Mouse (Mus musculus) lung, postnatal 0 days (tissue): ENCODE results near the gene Dcn.

Experiments used
- CTCF ChIP-seq: IDR thresholded peaks from 2 replicates; pipeline ENCODE4 v1.5.1; 2016; ENCODE audit warnings: antibody characterized with exemption, mild to moderate bottlenecking
- EP300 ChIP-seq: IDR thresholded peaks from 2 replicates; pipeline ENCODE4 v1.6.1; 2016; ENCODE audit warnings: antibody characterized with exemption, mild to moderate bottlenecking, control low read depth

DNA sequence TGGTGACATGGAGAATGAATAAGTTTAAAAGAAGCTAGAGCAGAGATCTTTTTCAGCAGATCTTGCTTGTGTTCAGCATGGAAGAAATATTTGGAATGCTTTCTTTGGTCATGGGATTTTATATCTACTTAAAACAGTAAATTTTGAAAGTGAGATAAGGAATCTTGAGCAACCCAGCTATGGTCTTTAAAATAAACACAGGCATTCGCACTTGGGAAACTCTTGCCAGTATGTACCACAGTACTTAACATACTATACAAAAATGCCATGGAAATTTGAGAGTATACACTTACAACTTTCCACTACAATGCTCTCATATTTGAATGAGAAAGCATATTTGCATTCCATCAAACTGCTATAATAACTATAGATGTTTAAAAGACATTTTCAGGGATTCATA, 68.3 kb downstream of the Dcn start:
- no peak for TF ChIP-seq CTCF
- TF ChIP-seq EP300 = no peak; the same call in none of the 2 replicates
